Mouse (Mus musculus): ENCODE measurements around the gene Tspan12. TPM values are rescaled to one million over a fixed set of nuclear protein-coding genes. Genes with fewer than 3 reads are reported as not detected.

Gene Tspan12
- polyA plus RNA-seq, 1 experiment, result 8.2 TPM

DNA sequence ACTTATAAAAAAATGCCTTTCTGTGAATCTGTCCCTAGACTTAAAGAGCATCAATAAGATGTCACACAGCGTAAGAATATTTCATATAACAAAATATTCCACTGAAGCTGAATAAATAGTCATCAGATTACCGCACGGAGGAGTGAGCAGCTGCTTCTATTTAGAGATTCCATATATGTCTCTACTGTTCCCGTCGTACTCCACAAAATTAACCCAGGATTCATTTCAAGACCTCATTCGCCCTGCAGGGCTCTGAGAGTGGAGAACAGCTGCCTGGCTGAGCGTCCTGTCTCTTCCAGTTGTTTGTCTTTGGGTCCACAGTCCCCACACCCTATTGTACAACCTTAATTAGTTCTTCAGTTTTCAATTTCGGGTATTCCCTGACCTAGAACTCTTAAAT lies 11.9 kb upstream of the Tspan12 start:
- no peaks in the 10 kb centered on the region for H3K79me3 ChIP-seq (ENCODE audit: low read depth)
- H3K79me2 ChIP-seq (ENCODE audit: control insufficient read depth, insufficient read depth), result no peaks in the 10 kb centered on the region
- peaks cover 4% of the 10 kb centered on the region for H3K27me3 ChIP-seq (ENCODE audit: control insufficient read depth, insufficient read depth, insufficient read length)
- no peaks in the 10 kb centered on the region for H3K36me3 ChIP-seq (ENCODE audit: control insufficient read depth, insufficient read depth)
- no peak overlapping the region for H3ac ChIP-seq (ENCODE audit: control insufficient read depth, insufficient read length, low read depth)
- TF ChIP-seq MYOD1 (IDR thresholded peaks at IDR 0.05; ENCODE audit: control insufficient read depth, insufficient read length, low read depth), result no peak
- TF ChIP-seq FOSL1 (IDR thresholded peaks at IDR 0.05; ENCODE audit: insufficient read depth, low read length, poor library complexity, severe bottlenecking), result no peak
- TF ChIP-seq USF1 (IDR thresholded peaks at IDR 0.05; ENCODE audit: low read depth), result no peak
- TF ChIP-seq CTCF (IDR thresholded peaks at IDR 0.05; ENCODE audit: control insufficient read depth, insufficient read depth, insufficient read length), result no peak
- no peak for TF ChIP-seq CEBPB (IDR thresholded peaks at IDR 0.05; ENCODE audit: low read depth)
- no peak for TF ChIP-seq MAX (IDR thresholded peaks at IDR 0.05)
- TF ChIP-seq MYOG (IDR thresholded peaks at IDR 0.05; ENCODE audit: control insufficient read depth, extremely low read depth, insufficient read length), result no peak
- H3K4me3 ChIP-seq (ENCODE audit: insufficient read depth, poor library complexity, severe bottlenecking), result no peak overlapping the region

- H3ac ChIP-seq (ENCODE audit: control insufficient read depth, insufficient read length, low read depth), result no peak overlapping the region
- H3K27me3 ChIP-seq (ENCODE audit: control insufficient read depth, insufficient read depth, insufficient read length), result peaks cover 4% of the 10 kb centered on the region
- no peak overlapping the region for H3K4me3 ChIP-seq (ENCODE audit: insufficient read depth, poor library complexity, severe bottlenecking)
- TF ChIP-seq MYOG (IDR thresholded peaks at IDR 0.05; ENCODE audit: control insufficient read depth, extremely low read depth, insufficient read length) (no peak), MAX (IDR thresholded peaks at IDR 0.05) (no peak), MYOD1 (IDR thresholded peaks at IDR 0.05; ENCODE audit: control insufficient read depth, insufficient read length, low read depth) (no peak), FOSL1 (IDR thresholded peaks at IDR 0.05; ENCODE audit: insufficient read depth, low read length, poor library complexity, severe bottlenecking) (no peak), CEBPB (IDR thresholded peaks at IDR 0.05; ENCODE audit: low read depth) (no peak), CTCF (IDR thresholded peaks at IDR 0.05; ENCODE audit: control insufficient read depth, insufficient read depth, insufficient read length) (no peak), USF1 (IDR thresholded peaks at IDR 0.05; ENCODE audit: low read depth) (no peak)
- no peaks in the 10 kb centered on the region for H3K79me2 ChIP-seq (ENCODE audit: control insufficient read depth, insufficient read depth)
- H3K36me3 ChIP-seq (ENCODE audit: control insufficient read depth, insufficient read depth), result no peaks in the 10 kb centered on the region
- H3K79me3 ChIP-seq (ENCODE audit: low read depth), result no peaks in the 10 kb centered on the region
Observed at GRCm38 (mm10) chr6:21863561-21863960, 11.2 kb upstream of the Tspan12 start.

DNA sequence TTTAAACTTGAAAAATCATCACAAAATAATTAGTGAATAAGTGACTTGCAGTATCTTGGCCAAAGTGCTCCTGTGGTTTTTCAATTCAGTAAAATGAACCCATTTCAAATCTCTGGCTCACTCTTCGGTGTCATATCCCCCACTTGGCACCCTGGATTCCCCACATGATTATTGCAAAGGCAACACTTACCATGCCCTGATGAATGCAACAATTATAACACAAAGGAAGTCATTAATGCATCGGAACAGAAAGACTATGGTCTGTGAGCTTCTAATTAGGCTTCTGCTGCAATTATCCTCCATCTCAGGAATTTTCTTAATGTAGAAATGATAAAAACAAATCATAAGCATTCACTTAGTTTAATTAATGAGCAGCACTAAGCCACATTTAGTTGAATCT lies 9.0 kb upstream of the Tspan12 start:
- TF ChIP-seq CEBPB (IDR thresholded peaks at IDR 0.05; ENCODE audit: low read depth) (no peak), MYOG (IDR thresholded peaks at IDR 0.05; ENCODE audit: control insufficient read depth, extremely low read depth, insufficient read length) (no peak), MAX (IDR thresholded peaks at IDR 0.05) (no peak), CTCF (IDR thresholded peaks at IDR 0.05; ENCODE audit: control insufficient read depth, insufficient read depth, insufficient read length) (no peak), USF1 (IDR thresholded peaks at IDR 0.05; ENCODE audit: low read depth) (no peak), MYOD1 (IDR thresholded peaks at IDR 0.05; ENCODE audit: control insufficient read depth, insufficient read length, low read depth) (no peak), FOSL1 (IDR thresholded peaks at IDR 0.05; ENCODE audit: insufficient read depth, low read length, poor library complexity, severe bottlenecking) (no peak)
- Histone ChIP-seq H3K36me3 (ENCODE audit: control insufficient read depth, insufficient read depth) (no peaks in the 10 kb centered on the region), H3ac (ENCODE audit: control insufficient read depth, insufficient read length, low read depth) (no peak overlapping the region), H3K27me3 (ENCODE audit: control insufficient read depth, insufficient read depth, insufficient read length) (no peaks in the 10 kb centered on the region), H3K79me3 (ENCODE audit: low read depth) (no peaks in the 10 kb centered on the region), H3K79me2 (ENCODE audit: control insufficient read depth, insufficient read depth) (no peaks in the 10 kb centered on the region), H3K4me3 (ENCODE audit: insufficient read depth, poor library complexity, severe bottlenecking) (no peak overlapping the region)

DNA sequence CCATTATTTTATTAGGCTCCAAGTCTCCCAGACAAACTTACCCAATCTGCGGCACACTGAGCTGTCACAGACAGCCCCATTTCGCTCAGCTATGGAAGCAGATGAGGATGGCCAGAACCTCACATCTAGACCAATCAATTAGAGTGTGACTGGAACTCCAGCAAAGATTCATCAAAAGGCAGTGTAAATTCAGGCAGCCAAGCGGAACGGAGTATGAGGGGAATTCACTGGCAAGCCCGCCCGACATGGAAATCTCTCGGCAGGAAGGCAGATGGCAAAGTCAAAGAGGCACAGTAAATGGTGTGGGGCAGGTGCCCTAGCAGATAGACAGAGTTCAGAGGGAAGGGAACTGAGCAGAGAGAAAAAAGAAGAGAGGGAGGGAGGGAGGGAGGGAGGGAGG lies 5.5 kb upstream of the Tspan12 start:
- no peak for TF ChIP-seq CTCF (IDR thresholded peaks at IDR 0.05; ENCODE audit: control insufficient read depth, insufficient read depth, insufficient read length)
- TF ChIP-seq CEBPB (IDR thresholded peaks at IDR 0.05; ENCODE audit: low read depth), result no peak
- no peak for TF ChIP-seq FOSL1 (IDR thresholded peaks at IDR 0.05; ENCODE audit: insufficient read depth, low read length, poor library complexity, severe bottlenecking)
- no peak for TF ChIP-seq USF1 (IDR thresholded peaks at IDR 0.05; ENCODE audit: low read depth)
- no peak for TF ChIP-seq MYOG (IDR thresholded peaks at IDR 0.05; ENCODE audit: control insufficient read depth, extremely low read depth, insufficient read length)
- TF ChIP-seq MYOD1 (IDR thresholded peaks at IDR 0.05; ENCODE audit: control insufficient read depth, insufficient read length, low read depth), result no peak
- H3K79me3 ChIP-seq (ENCODE audit: low read depth), result no peaks in the 10 kb centered on the region
- no peak overlapping the region for H3K4me3 ChIP-seq (ENCODE audit: insufficient read depth, poor library complexity, severe bottlenecking)
- H3ac ChIP-seq (ENCODE audit: control insufficient read depth, insufficient read length, low read depth), result no peak overlapping the region
- H3K36me3 ChIP-seq (ENCODE audit: control insufficient read depth, insufficient read depth), result no peaks in the 10 kb centered on the region
- no peaks in the 10 kb centered on the region for H3K27me3 ChIP-seq (ENCODE audit: control insufficient read depth, insufficient read depth, insufficient read length)
- no peaks in the 10 kb centered on the region for H3K79me2 ChIP-seq (ENCODE audit: control insufficient read depth, insufficient read depth)

GRCm38 (mm10) chr6:21855921-21856320 lies 3.6 kb upstream of the Tspan12 start:
- peaks cover 6% of the 10 kb centered on the region for H3K79me2 ChIP-seq (ENCODE audit: control insufficient read depth, insufficient read depth)
- no peak overlapping the region for H3K4me3 ChIP-seq (ENCODE audit: insufficient read depth, poor library complexity, severe bottlenecking)
- no peak for TF ChIP-seq MYOG (IDR thresholded peaks at IDR 0.05; ENCODE audit: control insufficient read depth, extremely low read depth, insufficient read length)
- no peak for TF ChIP-seq FOSL1 (IDR thresholded peaks at IDR 0.05; ENCODE audit: insufficient read depth, low read length, poor library complexity, severe bottlenecking)
- no peak for TF ChIP-seq CEBPB (IDR thresholded peaks at IDR 0.05; ENCODE audit: low read depth)
- TF ChIP-seq MAX (IDR thresholded peaks at IDR 0.05), result no peak
- TF ChIP-seq MYOD1 (IDR thresholded peaks at IDR 0.05; ENCODE audit: control insufficient read depth, insufficient read length, low read depth), result no peak
- no peak for TF ChIP-seq USF1 (IDR thresholded peaks at IDR 0.05; ENCODE audit: low read depth)
- H3K27me3 ChIP-seq (ENCODE audit: control insufficient read depth, insufficient read depth, insufficient read length), result no peaks in the 10 kb centered on the region
- no peaks in the 10 kb centered on the region for H3K79me3 ChIP-seq (ENCODE audit: low read depth)
- no peak overlapping the region for H3ac ChIP-seq (ENCODE audit: control insufficient read depth, insufficient read length, low read depth)
- H3K36me3 ChIP-seq (ENCODE audit: control insufficient read depth, insufficient read depth), result no peaks in the 10 kb centered on the region

DNA sequence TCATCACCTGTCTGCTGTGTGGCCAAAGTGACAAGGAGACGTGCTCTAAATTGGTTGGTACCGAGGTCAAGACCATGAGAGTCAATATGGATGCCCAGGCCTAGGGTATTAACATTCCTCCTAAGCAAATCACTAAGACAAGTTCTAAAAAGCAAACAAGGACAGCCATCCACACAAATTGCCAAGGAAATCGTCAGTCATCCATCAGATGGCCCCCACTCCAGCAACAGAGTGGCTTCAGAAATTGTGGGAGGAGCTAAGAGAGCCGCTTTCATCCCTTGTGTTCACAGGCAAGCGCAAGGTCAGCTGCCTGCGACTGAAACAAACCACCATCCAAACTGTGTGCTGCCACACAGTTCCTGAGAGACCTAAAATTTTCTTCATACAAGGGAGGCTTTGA lies 1.0 kb upstream of the Tspan12 start:
- no peaks in the 10 kb centered on the region for H3K27me3 ChIP-seq (ENCODE audit: control insufficient read depth, insufficient read depth, insufficient read length)
- H3ac ChIP-seq (ENCODE audit: control insufficient read depth, insufficient read length, low read depth), result no peak overlapping the region
- H3K79me3 ChIP-seq (ENCODE audit: low read depth), result no peaks in the 10 kb centered on the region
- TF ChIP-seq FOSL1 (IDR thresholded peaks at IDR 0.05; ENCODE audit: insufficient read depth, low read length, poor library complexity, severe bottlenecking), result no peak
- TF ChIP-seq MYOD1 (IDR thresholded peaks at IDR 0.05; ENCODE audit: control insufficient read depth, insufficient read length, low read depth), result no peak
- no peak for TF ChIP-seq MYOG (IDR thresholded peaks at IDR 0.05; ENCODE audit: control insufficient read depth, extremely low read depth, insufficient read length)
- TF ChIP-seq MAX (IDR thresholded peaks at IDR 0.05), result no peak
- TF ChIP-seq USF1 (IDR thresholded peaks at IDR 0.05; ENCODE audit: low read depth), result no peak
- no peak for TF ChIP-seq CTCF (IDR thresholded peaks at IDR 0.05; ENCODE audit: control insufficient read depth, insufficient read depth, insufficient read length)
- TF ChIP-seq CEBPB (IDR thresholded peaks at IDR 0.05; ENCODE audit: low read depth), result no peak
- peaks cover 9% of the 10 kb centered on the region for H3K79me2 ChIP-seq (ENCODE audit: control insufficient read depth, insufficient read depth)
- no peak overlapping the region for H3K4me3 ChIP-seq (ENCODE audit: insufficient read depth, poor library complexity, severe bottlenecking)
- peaks cover 2% of the 10 kb centered on the region for H3K36me3 ChIP-seq (ENCODE audit: control insufficient read depth, insufficient read depth)

All from C2C12 (cell line).